Mouse (Mus musculus) adipose tissue, adult 10 weeks (tissue): ENCODE data around the gene Dpy19l3. TPM values are rescaled to one million over a fixed set of nuclear protein-coding genes. Genes with fewer than 3 reads are reported as not detected.

Source experiments
- polyA plus RNA-seq: library from polyadenylated mRNA; stranded (reverse); fragments of 350-450 nt; fragmentation: Illumina TruSeq; extraction: RNeasy Lipid Tissue Mini Kit (QIAGEN cat#74804); gene quantifications from one replicate; pipeline ENCODE4 v1.2.3, GENCODE M21; 2014; ENCODE audit warnings: low read depth, low replicate concordance

Dpy19l3 gene
- 6.4 TPM for polyA plus RNA-seq

DNA sequence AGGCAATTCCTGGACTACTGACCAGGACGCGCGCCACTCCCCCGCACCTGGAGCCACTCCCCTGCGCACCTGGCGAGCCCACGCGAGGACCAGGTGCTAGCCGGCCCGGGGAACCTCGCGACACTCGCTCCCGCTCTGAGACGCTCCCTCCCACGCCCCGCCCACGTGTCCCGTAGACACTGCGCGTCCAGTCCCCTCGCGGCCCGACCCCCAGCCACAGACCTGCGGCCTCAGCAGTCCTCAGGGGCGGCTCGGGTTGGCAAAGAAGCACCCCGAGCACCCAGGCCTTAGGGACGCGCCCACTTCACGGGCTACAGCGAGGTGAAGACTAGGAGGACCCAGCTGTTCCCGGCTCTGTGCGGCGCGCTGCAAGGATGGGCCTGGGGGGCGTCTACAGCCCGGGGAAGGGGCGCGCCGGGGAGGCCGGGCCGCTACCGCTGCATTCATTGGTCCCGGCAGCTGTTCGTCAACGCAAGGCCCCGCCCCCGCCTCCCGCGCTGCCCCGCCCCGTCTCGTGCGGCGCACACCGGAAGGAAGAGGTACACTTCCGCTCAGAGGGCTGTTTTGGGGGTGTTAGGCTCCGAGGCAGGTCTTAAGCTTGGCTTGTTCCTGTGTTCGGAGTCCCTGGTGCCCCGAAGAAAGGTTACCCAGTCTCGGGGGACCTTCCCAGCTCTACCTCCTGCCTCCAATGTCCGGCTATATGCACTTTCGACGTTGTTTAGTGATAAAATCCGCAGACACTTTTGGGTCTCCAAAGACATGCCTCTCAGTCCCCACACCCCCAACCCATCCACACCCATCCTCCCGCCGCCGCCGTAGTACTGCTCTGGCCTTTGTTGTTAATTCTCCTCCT is at the start of gene Dpy19l3:
Gene Dpy19l3, minus strand, starts transcription at position 422 of the 853 bp plus-strand sequence.

DNA sequence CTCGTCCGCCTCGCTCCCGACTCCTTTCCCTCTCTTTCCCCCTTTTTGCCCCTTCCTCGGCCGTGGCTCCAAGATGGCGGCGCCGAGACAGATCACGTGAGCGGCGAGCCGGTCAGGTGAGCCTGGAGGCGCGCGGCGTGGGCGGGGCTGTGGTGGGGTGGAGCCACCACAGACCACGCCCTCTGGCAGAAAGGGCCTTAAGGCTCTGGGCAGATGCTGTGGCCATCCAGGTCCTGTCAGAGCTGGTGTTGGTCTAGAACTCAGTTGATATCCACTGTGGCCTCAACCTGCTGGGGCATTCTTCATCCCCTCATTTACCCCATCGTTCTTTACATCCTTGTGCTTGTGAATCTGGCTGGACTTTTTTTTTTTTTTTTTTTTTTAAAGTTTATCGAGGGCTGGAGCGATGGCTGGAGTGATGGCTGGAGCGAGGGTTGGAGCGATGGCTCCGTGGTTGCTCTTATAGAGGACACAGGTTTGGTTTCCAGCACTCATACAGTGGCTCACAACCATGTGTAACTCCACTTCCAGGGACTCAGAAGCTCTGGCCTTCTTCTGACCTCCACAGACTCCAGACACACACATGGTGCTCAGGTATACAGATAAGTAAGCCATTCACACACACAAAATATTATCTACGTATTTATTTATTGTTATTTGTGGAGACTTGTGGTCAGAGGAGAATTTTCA is 48.8 kb upstream of the Dpy19l3 start, which contains the start of gene Zfp507:
Gene Zfp507, minus strand, starts transcription at position 98 of the 690 bp plus-strand sequence.

DNA sequence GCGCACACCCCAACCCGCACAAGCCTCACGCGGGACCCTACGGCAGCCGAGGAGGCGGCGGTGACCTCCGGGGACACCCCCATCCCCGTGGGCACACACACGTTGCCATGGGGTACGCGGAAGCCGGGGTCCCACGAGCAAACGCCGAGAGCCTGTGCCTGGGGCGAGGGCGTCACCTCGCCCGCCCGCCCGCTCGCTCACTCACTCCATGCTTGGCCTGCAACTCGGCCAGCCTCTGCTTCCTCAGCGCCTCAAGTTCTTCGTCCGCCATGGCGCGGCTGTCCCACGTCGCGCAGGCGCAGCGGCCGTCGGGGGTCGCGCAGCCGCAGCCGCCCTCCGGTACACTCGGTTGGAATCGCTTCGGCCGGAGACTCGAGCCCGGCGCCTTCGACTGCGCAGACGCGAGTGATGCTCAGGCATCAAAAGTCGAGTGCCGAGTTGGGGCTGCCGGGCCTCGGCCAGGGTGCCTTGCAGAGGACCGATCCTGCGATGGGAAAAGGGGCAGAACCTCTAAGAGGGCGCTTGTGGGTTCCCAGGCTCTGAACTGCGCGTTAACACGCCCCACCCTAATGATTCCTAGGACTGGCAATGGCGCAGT is 107.1 kb downstream of the Dpy19l3 start, which contains the start of gene Pdcd5:
Gene Pdcd5, minus strand, starts transcription at position 421 of the 598 bp plus-strand sequence.

Other genes with a start within 250 kb of the Dpy19l3 start
- 0.52 TPM for gene Tdrd12, start 216.7 kb downstream of the Dpy19l3 start, polyA plus RNA-seq
- 53.3 TPM for gene Nudt19, start 198.2 kb downstream of the Dpy19l3 start, polyA plus RNA-seq
- gene Rgs9bp, start 168.9 kb downstream of the Dpy19l3 start, polyA plus RNA-seq, result 0.19 TPM
- 28.3 TPM for gene Ankrd27, start 168.2 kb downstream of the Dpy19l3 start, polyA plus RNA-seq
- gene Pdcd5, start 106.9 kb downstream of the Dpy19l3 start, polyA plus RNA-seq, result 128 TPM
- 9.0 TPM for gene Zfp507, start 48.5 kb upstream of the Dpy19l3 start, polyA plus RNA-seq